Mouse (Mus musculus): ENCODE measurements at regions not wholly inside any gene's neighbourhood (a gene's known extent, or its start where the extent isn't known, plus 50 kb on each side); places are given as distances from the start of the nearest gene placed in this dataset.
A peak's percentile ranks its signal among the peaks of the same experiment; 100 is the strongest.

- DNase-seq (no peak), ATAC-seq (ENCODE audit: low FRiP score, low TSS enrichment) (no peak)
- Histone ChIP-seq H3K9ac (replicated peaks; ENCODE audit: low read length) (no peak overlapping the region), H3K27me3 (ENCODE audit: control insufficient read depth, insufficient read depth, low read length) (no peaks in the 10 kb centered on the region), H3K4me1 (ENCODE audit: control insufficient read depth, insufficient read depth, low read length) (no peaks in the 10 kb centered on the region), H3K36me3 (ENCODE audit: control insufficient read depth, insufficient read depth, low read length) (no peaks in the 10 kb centered on the region), H3K9me3 (ENCODE audit: control insufficient read depth, low read length) (no peaks in the 10 kb centered on the region), H3K4me2 (ENCODE audit: low read length) (no peak overlapping the region), H3K27ac (replicated peaks; ENCODE audit: low read depth, low read length) (no peak overlapping the region), H3K4me3 (replicated peaks; ENCODE audit: low read depth, low read length) (no peak overlapping the region)
- 83% methylated on average over 2 of the region's 2 CpGs for WGBS
These were observed 105.4 kb upstream of the Mroh9 start for GRCm38 (mm10) chr1:163190841-163191240.

GRCm38 (mm10) chr1:163181851-163182250 is 96.4 kb upstream of the Mroh9 start:
- no peaks in the 10 kb centered on the region for H3K27me3 ChIP-seq (ENCODE audit: control insufficient read depth, insufficient read depth, low read length)
- H3K4me2 ChIP-seq (ENCODE audit: low read length): no peak overlapping the region
- no peak overlapping the region for H3K4me3 ChIP-seq (replicated peaks; ENCODE audit: low read depth, low read length)
- 83% methylated on average over 2 of the region's 2 CpGs for WGBS
- H3K27ac ChIP-seq (replicated peaks; ENCODE audit: low read depth, low read length): no peak overlapping the region
- no peak overlapping the region for H3K9ac ChIP-seq (replicated peaks; ENCODE audit: low read length)
- no peaks in the 10 kb centered on the region for H3K4me1 ChIP-seq (ENCODE audit: control insufficient read depth, insufficient read depth, low read length)
- H3K36me3 ChIP-seq (ENCODE audit: control insufficient read depth, insufficient read depth, low read length): no peaks in the 10 kb centered on the region
- no peaks in the 10 kb centered on the region for H3K9me3 ChIP-seq (ENCODE audit: control insufficient read depth, low read length)
- DNase-seq (no peak), ATAC-seq (ENCODE audit: low FRiP score, low TSS enrichment) (no peak)

- DNase-seq: no peak
- H3K4me2 ChIP-seq (ENCODE audit: low read length): no peak overlapping the region
These were observed 91.5 kb upstream of the Mroh9 start for GRCm38 (mm10) chr1:163177011-163177410.

GRCm38 (mm10) chr1:163167051-163167450 is 81.6 kb upstream of the Mroh9 start:
- H3K4me3 ChIP-seq (replicated peaks; ENCODE audit: low read depth, low read length): no peak overlapping the region
- H3K9me3 ChIP-seq (ENCODE audit: control insufficient read depth, low read length): no peaks in the 10 kb centered on the region
- no peak overlapping the region for H3K9ac ChIP-seq (replicated peaks; ENCODE audit: low read length)
- ATAC-seq (ENCODE audit: low FRiP score, low TSS enrichment): no peak
- DNase-seq: no peak
- H3K27me3 ChIP-seq (ENCODE audit: control insufficient read depth, insufficient read depth, low read length): no peaks in the 10 kb centered on the region
- H3K27ac ChIP-seq (replicated peaks; ENCODE audit: low read depth, low read length): no peak overlapping the region
- no peaks in the 10 kb centered on the region for H3K36me3 ChIP-seq (ENCODE audit: control insufficient read depth, insufficient read depth, low read length)
- no peaks in the 10 kb centered on the region for H3K4me1 ChIP-seq (ENCODE audit: control insufficient read depth, insufficient read depth, low read length)
- no peak overlapping the region for H3K4me2 ChIP-seq (ENCODE audit: low read length)

More at GRCm38 (mm10) chr1:163177011-163177410, 91.5 kb upstream of the Mroh9 start:
- 66% methylated on average over 3 of the region's 3 CpGs for WGBS
- no peak; the same call in 1 of the 2 replicates for ATAC-seq (ENCODE audit: low FRiP score, low TSS enrichment)
- Histone ChIP-seq H3K9ac (replicated peaks; ENCODE audit: low read length) (no peak overlapping the region), H3K4me3 (replicated peaks; ENCODE audit: low read depth, low read length) (no peak overlapping the region), H3K36me3 (ENCODE audit: control insufficient read depth, insufficient read depth, low read length) (no peaks in the 10 kb centered on the region), H3K27ac (replicated peaks; ENCODE audit: low read depth, low read length) (no peak overlapping the region), H3K4me1 (ENCODE audit: control insufficient read depth, insufficient read depth, low read length) (no peaks in the 10 kb centered on the region), H3K9me3 (ENCODE audit: control insufficient read depth, low read length) (no peaks in the 10 kb centered on the region), H3K27me3 (ENCODE audit: control insufficient read depth, insufficient read depth, low read length) (no peaks in the 10 kb centered on the region)

- 21% methylated on average over 2 of the region's 2 CpGs for WGBS
- H3K36me3 ChIP-seq (ENCODE audit: control insufficient read depth, insufficient read depth, low read length): no peaks in the 10 kb centered on the region
These were observed 78.2 kb upstream of the Mroh9 start for GRCm38 (mm10) chr1:163163636-163164035.

GRCm38 (mm10) chr1:163159911-163160310 is 74.4 kb upstream of the Mroh9 start:
- Histone ChIP-seq H3K27me3 (ENCODE audit: control insufficient read depth, insufficient read depth, low read length) (no peaks in the 10 kb centered on the region), H3K4me3 (replicated peaks; ENCODE audit: low read depth, low read length) (no peak overlapping the region), H3K9me3 (ENCODE audit: control insufficient read depth, low read length) (no peaks in the 10 kb centered on the region), H3K36me3 (ENCODE audit: control insufficient read depth, insufficient read depth, low read length) (no peaks in the 10 kb centered on the region), H3K27ac (replicated peaks; ENCODE audit: low read depth, low read length) (no peak overlapping the region), H3K9ac (replicated peaks; ENCODE audit: low read length) (no peak overlapping the region), H3K4me1 (ENCODE audit: control insufficient read depth, insufficient read depth, low read length) (no peaks in the 10 kb centered on the region), H3K4me2 (ENCODE audit: low read length) (no peak overlapping the region)
- no peak for ATAC-seq (ENCODE audit: low FRiP score, low TSS enrichment)
- DNase-seq: no peak
- WGBS: 83% methylated on average over 3 of the region's 3 CpGs

More at GRCm38 (mm10) chr1:163163636-163164035, 78.2 kb upstream of the Mroh9 start:
- Histone ChIP-seq H3K4me2 (ENCODE audit: low read length) (no peak overlapping the region), H3K4me1 (ENCODE audit: control insufficient read depth, insufficient read depth, low read length) (no peaks in the 10 kb centered on the region), H3K9me3 (ENCODE audit: control insufficient read depth, low read length) (no peaks in the 10 kb centered on the region), H3K4me3 (replicated peaks; ENCODE audit: low read depth, low read length) (no peak overlapping the region), H3K27me3 (ENCODE audit: control insufficient read depth, insufficient read depth, low read length) (no peaks in the 10 kb centered on the region), H3K27ac (replicated peaks; ENCODE audit: low read depth, low read length) (no peak overlapping the region), H3K9ac (replicated peaks; ENCODE audit: low read length) (no peak overlapping the region)
- ATAC-seq (ENCODE audit: low FRiP score, low TSS enrichment) (no peak), DNase-seq (no peak)

GRCm38 (mm10) chr1:163158491-163158890 is 73.0 kb upstream of the Mroh9 start:
- ATAC-seq (ENCODE audit: low FRiP score, low TSS enrichment): no peak
- H3K36me3 ChIP-seq (ENCODE audit: control insufficient read depth, insufficient read depth, low read length): no peaks in the 10 kb centered on the region
- H3K27ac ChIP-seq (replicated peaks; ENCODE audit: low read depth, low read length): no peak overlapping the region
- no peak overlapping the region for H3K9ac ChIP-seq (replicated peaks; ENCODE audit: low read length)
- WGBS: 75% methylated on average over 5 of the region's 5 CpGs
- no peak for DNase-seq
- no peaks in the 10 kb centered on the region for H3K4me1 ChIP-seq (ENCODE audit: control insufficient read depth, insufficient read depth, low read length)
- no peak overlapping the region for H3K4me2 ChIP-seq (ENCODE audit: low read length)
- H3K4me3 ChIP-seq (replicated peaks; ENCODE audit: low read depth, low read length): no peak overlapping the region
- H3K27me3 ChIP-seq (ENCODE audit: control insufficient read depth, insufficient read depth, low read length): no peaks in the 10 kb centered on the region
- no peaks in the 10 kb centered on the region for H3K9me3 ChIP-seq (ENCODE audit: control insufficient read depth, low read length)

GRCm38 (mm10) chr1:163150203-163150855 is 64.9 kb upstream of the Mroh9 start:
- H3K36me3 ChIP-seq (ENCODE audit: control insufficient read depth, insufficient read depth, low read length): no peaks in the 10 kb centered on the region
- peak overlapping the region; percentile 51 for H3K4me2 ChIP-seq (ENCODE audit: low read length)
- ATAC-seq (ENCODE audit: low FRiP score, low TSS enrichment): peak; percentile 93
- 33% methylated on average over 13 of the region's 13 CpGs for WGBS
- peak; percentile 94 for DNase-seq
- peak overlapping the region; percentile 26 for H3K4me3 ChIP-seq (replicated peaks; ENCODE audit: low read depth, low read length)
- H3K9me3 ChIP-seq (ENCODE audit: control insufficient read depth, low read length): no peaks in the 10 kb centered on the region
- H3K27me3 ChIP-seq (ENCODE audit: control insufficient read depth, insufficient read depth, low read length): no peaks in the 10 kb centered on the region
- H3K27ac ChIP-seq (replicated peaks; ENCODE audit: low read depth, low read length): no peak overlapping the region
- H3K9ac ChIP-seq (replicated peaks; ENCODE audit: low read length): no peak overlapping the region; the same call in 1 of the 2 replicates
- no peaks in the 10 kb centered on the region for H3K4me1 ChIP-seq (ENCODE audit: control insufficient read depth, insufficient read depth, low read length)

- Histone ChIP-seq H3K27me3 (ENCODE audit: control insufficient read depth, insufficient read depth, low read length) (no peaks in the 10 kb centered on the region), H3K27ac (replicated peaks; ENCODE audit: low read depth, low read length) (no peak overlapping the region), H3K9me3 (ENCODE audit: control insufficient read depth, low read length) (no peaks in the 10 kb centered on the region), H3K9ac (replicated peaks; ENCODE audit: low read length) (no peak overlapping the region), H3K4me2 (ENCODE audit: low read length) (no peak overlapping the region), H3K36me3 (ENCODE audit: control insufficient read depth, insufficient read depth, low read length) (no peaks in the 10 kb centered on the region), H3K4me1 (ENCODE audit: control insufficient read depth, insufficient read depth, low read length) (no peaks in the 10 kb centered on the region), H3K4me3 (replicated peaks; ENCODE audit: low read depth, low read length) (no peak overlapping the region)
- DNase-seq (no peak), ATAC-seq (ENCODE audit: low FRiP score, low TSS enrichment) (no peak)
- WGBS: 85% methylated on average over 1 of the region's 1 CpGs
These were observed 61.2 kb upstream of the Mroh9 start for GRCm38 (mm10) chr1:163146641-163147040.
